Mouse (Mus musculus) E14TG2a.4 (cell line): ENCODE results near the gene Pym1.

Source experiments
- CTCF ChIP-seq: conservative IDR thresholded peaks from 2 replicates; pipeline ENCODE4 v1.5.1; 2014; ENCODE audit warnings: low read length
- NANOG ChIP-seq: IDR thresholded peaks from 2 replicates; pipeline ENCODE4 v1.6.1; 2014; ENCODE audit warnings: borderline replicate concordance, low read length, mixed read lengths
- POU5F1 ChIP-seq: IDR thresholded peaks from 2 replicates; pipeline ENCODE4 v1.6.1; 2014; ENCODE audit warnings: low read length, borderline replicate concordance

GRCm38 (mm10) chr10:128731002-128731433 is 16.7 kb upstream of the Pym1 start:
- peak; percentile 96 for TF ChIP-seq CTCF
- TF ChIP-seq NANOG, result no peak
- TF ChIP-seq POU5F1, result no peak
